Mouse (Mus musculus) CD4-positive, CD25-positive, alpha-beta regulatory T cell, adult 2 months (primary cell): ENCODE measurements around the gene Ddx46.
"Not testable (repeated sequence)": the region's sequence is repeated elsewhere in the genome, so short reads cannot be mapped to it uniquely, and the experiment has no call there.

Source experiments
- DNase-seq: peaks from one replicate; pipeline ENCODE4 v3.0.0-alpha.2; 2012; ENCODE audit warnings: low read depth, low spot score

Ddx46 gene

DNA sequence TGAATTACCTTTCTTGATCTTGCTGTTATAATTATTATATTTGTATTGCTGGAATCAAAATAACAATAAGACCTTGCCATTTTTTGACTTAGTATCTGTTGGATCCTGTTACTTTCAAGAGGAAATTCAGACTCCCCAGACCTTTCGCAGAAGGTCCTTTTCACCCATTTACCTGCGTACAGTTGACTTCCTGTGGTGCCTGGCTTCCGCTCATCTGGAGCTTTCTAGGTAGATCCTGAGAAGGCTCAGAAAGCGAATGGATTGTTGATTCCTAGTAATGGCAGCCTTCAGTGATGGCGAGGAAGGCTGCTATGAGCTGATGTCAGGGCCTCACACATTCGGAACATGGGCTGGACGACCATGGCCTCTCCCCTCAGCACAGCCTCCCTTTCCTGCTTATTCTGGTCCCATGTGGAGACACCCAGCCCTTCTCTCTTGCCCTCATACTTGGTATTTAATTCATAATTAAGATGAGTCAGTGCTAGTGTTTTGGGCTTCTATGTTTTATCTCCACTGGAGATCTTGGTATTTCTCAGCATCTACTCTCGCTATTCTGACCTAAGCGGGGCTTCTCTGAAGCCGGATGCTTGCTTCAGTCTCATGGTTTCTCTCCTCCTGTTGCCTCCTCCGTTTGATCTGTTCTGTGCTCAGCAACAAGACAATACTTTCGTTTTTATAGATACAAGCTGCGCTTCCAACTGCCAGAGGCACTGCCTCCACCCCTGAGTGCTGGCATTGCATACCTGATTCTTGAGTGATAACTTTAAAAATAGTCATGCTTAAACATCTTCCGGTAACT, 1.6 kb downstream of the Ddx46 start:
- peak; percentile 62 for DNase-seq

DNA sequence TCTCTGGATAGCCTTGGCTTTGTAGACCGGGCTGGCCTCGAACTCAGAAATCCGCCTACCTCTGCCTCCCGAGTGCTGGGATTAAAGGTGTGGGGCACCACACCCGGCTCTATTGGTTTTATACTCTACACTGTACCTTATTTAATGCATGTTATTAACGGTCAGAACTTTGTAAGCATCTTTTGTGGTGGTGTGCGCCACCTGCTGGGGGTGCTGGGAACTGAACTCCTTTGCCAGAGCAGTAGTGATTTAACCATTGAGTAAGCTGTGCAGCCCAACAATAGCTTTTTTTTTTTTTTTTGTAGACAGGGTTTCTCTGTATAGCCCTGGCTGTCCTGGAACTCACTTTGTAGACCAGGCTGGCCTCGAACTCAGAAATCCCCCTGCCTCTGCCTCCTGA, 5.7 kb downstream of the Ddx46 start:
- peak; percentile 88 for DNase-seq

DNA sequence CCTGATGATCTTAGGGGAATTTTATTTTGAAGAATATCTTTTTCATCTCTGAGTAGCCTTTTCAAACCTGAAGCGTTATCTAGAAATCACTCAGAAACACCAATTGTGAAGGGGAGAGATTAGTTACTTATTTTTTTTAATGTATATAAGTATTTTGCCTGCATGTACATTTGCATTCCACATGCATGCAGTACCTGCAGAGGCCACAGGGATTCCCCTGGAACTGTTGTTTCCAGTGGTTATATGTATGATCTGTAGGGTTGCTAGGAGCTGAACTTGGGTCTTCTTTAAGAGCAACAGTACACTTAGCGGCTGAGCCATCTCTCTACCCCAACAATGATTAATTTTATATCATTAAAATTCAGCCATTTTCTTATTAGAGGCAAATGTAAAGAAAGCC, 9.7 kb downstream of the Ddx46 start:
- DNase-seq: peak; percentile 71

DNA sequence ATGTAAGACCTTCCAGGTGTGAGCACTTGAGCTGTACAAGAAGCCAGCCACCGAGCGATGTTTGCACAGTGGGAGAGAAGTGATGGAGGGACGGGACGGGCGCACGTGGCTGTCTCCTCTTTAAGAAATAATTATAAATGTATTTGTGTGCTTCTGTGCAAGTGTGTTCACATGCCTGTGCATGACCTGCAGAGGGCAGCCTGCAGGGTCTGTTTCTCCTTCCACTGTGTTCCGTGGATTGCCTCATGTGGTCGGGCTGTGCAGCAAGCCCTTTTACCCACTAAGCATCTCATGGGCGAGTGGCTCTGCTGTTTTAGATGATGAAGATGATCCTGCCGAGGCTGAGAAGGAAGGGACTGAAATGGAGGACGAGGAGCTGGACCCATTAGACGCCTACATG, 15.3 kb downstream of the Ddx46 start:
- peak; percentile 31 for DNase-seq

DNA sequence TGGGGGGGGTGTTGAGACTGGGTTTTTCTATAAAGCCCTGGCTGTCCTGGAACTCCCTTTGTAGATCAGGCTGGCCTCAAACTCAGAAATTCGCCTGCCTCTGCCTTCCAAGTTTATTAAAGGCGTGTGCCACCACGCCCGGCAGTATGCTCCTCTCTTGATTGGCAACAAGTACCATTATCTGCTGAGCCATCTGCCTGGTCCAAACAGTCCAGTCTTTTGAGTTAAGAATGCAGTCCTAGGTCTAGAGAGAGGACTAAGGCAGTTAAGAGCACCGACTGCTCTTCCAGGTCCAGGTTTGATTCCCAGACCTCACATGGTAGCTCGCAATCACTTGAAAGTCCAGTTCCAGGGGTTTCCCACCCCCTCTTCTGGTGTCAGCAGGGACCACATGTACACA, 16.2 kb downstream of the Ddx46 start:
- DNase-seq: no peak

DNA sequence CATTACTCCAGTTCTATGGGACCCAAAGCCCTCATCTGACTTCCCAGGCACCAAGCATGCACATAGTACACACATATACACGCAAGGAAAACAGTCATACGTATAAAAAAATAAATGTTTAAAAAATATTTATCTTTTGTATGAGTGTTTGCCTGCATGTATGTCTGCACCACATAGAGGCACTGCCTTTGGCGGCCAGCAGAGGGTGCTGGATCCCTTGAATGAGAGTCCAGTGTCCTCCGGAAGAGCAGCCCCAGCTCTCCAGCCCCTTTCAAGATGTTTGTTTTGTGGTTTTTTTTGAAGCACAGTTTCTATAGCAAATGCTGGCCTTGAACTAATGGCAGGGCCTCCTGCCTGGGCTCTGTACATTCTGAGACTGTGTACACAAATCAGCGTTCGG, 33.7 kb downstream of the Ddx46 start:
- DNase-seq: peak; percentile 63

DNA sequence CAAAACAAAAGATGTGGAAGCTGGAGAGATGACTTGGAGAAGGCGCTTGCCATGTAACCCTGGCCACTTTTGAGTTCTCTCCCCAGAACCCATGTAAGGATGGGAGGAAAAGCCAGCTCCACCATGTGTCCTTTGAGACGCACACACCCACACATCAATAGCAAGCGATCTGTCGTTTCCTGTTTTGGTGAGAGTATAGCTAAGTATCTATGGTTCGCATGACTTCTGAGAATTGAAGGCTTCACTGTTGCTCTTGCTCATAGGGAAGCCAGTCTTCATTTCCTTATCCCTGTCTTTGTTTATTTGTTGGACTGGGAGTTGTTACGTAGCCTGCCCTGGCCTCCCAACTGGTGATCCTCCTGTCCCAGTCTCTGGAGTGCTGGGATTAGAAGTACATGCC, 37.9 kb downstream of the Ddx46 start:
- DNase-seq: peak; percentile 64

DNA sequence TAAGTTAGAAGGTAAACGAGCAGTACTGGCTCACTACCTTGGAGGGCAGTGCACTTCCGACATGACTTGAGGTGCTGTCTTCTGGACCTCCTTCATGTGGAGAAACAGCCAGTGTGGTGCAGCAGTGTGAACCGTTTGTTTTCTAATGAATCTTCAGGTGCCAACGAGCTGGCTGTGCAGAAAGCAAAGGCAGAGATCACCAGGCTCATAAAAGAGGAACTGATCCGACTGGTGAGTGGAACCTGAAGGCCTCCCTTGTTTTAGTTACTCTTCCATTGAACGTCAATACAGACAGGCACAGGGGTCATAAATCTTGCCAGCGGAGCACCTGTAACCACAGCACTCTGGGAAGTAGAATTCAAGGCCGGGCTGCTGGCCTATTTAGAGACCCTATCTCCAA, 42.5 kb downstream of the Ddx46 start:
- no peak for DNase-seq

DNA sequence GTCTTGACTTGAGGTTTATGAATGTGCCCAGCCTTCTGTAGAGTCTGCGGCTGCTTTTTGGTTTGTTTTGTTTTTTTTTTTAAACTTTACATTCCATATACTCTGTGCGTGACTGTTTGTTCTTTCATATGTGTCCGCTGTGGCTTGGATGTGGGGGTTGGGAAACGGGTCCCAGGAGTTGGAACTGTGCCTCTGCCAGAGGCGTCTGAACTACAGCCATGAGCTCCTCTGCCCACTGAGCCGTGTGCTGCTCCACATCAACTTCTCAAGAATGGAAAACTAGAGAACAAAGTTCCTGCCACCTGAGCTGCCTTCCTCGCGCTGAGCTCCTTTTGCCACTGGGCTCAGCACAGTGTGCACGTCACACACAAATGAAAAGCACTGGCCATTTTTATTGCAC, 47.4 kb downstream of the Ddx46 start:
- DNase-seq: no peak

DNA sequence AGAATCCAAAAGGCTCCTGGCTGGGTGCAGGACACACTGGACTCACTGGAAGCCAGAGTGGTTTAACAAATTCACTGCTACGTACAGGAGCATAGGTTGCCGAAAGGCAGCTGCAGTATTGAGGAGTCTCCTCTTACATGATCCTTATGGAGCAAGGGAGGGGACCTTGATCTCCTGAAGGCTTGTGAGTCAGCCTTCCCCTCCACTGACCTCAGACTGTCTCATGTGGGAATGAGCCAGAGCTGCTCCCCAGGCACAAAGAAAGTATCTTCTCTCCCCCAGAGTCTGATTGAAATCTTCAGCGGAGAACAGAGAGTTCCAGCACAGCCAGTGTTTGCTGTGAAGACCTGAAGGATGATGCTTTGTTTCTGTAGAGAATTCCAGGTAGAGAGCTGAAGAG, 48.8 kb downstream of the Ddx46 start:
- DNase-seq: no peak

DNA sequence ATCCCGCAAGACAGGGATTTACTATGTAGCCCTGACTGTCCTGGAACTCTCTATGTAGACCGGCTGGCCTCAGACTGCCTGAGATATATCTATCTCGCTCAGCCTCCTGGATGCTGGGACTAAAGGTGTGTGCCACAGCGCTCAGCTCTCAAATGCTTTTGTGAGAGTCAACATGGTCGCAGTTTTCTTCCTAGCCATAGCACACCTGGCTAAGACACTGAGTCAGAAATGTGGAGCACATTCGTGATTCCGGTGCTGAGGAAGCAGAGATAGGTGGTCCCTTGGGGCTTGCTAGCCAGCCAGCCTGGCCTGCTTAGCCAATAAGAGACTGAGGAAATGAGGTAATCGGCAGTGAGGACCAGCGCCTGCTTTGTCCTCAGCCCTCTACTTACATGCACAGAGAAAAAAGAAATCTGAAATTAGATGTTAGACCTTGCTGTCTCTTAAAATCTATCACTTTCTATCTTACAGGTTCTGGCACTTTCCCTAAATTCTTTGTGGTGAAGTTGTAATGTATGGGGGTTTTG, 51.3 kb downstream of the Ddx46 start:
- no peak for DNase-seq

DNA sequence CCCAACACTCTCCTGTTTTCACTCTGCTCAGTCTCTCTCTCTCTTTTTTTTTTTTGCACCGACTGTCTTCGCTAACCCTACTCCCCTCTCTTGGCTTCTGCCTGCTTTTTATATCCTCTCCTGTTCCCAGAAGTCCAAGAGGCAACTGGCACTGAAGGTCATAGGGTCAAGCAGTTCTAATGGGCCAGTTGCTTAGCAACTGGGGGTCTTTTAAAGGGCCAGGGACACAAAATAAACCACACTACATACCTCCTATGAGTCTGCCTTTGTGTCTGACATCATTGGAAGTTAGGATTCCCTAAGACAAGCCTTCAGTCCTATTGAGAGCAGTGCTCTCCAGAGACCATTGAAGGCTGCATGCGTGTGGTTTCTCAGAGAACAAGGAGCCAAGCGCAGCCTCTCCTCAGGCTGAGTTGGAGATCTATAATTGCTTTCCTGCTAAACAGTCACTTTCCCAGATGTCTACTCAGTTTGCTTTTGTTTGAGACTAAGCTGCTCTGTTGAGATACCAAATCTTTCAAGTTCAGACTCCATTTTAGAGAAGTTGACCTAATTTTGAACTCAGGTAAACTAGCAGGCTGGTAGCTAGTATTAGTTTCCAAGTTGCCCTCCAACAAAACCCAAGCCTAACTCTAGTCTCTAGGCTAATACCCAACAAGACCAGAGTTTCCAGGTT, 53.2 kb downstream of the Ddx46 start:
- DNase-seq: no peak

DNA sequence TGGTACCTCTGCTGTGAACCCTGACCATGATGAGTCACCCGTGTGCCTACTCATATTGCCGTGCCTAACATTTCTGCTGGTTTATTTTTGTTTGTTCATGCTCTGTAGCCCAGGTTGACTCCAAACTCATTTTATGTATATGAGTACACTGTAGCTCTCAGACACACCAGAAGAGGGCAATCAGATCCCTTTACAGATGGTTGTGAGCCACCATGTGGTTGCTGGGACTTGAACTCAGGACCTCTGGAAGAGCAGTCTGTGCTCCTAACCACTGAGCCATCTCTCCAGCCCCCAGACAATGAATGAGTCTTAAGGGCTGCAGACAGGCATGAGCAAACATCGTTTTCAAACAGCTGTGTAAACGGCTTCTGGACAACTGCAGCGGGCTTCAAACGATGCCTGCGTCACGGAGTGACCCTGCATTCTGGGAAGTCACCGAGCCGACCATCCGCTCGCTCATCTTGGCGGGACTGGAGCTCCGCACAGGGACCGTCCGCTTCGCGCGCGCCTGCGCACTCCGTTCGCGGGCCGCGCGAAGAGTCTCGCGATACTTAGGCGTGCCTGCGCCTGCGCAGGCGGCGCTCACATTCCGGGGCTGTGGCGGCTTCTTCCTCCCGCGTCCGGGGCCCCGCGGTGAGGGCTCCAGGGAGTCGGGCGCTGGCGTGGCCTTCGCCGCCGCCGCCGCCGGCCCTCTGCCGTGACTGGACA, 57.9 kb downstream of the Ddx46 start, which contains the start of gene B230219D22Rik:
B230219D22Rik (plus strand) TSS at position 590 of the 708 bp plus-strand sequence.
- peak; percentile 95 for DNase-seq

DNA sequence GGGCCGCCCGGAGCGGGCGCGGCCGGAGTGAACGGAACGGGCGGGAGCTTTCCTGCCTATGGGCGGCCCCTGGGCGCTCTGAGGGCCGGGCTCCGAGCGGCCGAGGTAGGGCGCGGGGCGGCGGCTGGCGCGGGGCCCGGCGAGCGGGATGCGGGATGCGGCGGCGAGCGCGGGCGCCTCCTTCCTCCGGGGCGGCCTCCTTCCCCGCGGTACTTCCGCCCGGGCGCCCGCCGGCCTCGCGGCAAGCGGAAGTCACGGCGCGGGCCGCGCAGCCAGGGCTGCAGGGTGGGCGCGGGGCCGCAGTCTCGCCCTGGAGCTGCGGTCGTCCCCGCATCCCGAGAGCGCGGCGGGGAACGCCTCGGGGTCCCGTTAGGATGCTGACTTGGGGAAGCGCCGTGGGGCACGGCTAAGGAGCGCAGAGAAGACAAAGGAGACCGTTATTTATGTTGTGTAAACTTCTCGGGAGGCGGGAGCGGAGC, 58.5 kb downstream of the Ddx46 start:
- peak; percentile 72 for DNase-seq

DNA sequence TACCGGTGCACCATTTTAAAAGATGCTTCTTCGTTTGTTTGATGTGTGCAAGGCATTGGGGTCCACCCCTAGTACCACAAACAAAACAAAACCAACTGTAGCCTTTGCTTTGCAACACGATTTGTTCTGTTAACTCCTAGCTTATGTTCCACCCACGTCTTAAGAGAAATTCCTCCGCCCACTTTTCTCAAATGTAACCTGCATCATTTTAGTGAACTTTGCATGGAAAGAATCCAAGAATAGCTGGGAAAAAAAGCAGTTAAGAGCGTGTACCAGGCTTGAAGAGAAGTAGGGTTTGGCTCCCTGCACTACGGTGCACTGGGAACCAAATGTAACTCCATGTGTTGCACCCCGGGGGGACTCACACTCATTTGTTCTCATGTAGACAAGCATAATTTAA, 59.3 kb downstream of the Ddx46 start:
- DNase-seq: no peak

DNA sequence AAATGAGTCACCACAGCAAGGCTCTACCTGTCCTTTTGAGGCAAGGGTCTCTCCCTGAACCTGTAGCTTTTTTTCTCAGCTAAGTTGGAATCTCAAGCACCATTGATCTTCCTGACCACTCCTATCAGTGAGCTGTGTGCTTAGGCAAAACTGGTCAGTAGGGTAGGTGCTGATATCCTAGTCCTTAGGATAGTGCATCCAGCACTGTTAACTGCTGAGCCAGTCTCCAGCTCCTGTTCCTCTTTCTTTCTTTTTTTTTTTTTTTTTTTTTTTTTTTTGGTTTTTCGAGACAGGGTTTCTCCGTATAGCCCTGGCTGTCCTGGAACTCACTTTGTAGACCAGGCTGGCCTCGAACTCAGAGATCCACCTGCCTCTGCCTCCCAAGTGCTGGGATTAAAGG, 61.2 kb downstream of the Ddx46 start:
- not testable (repeated sequence) for DNase-seq

DNA sequence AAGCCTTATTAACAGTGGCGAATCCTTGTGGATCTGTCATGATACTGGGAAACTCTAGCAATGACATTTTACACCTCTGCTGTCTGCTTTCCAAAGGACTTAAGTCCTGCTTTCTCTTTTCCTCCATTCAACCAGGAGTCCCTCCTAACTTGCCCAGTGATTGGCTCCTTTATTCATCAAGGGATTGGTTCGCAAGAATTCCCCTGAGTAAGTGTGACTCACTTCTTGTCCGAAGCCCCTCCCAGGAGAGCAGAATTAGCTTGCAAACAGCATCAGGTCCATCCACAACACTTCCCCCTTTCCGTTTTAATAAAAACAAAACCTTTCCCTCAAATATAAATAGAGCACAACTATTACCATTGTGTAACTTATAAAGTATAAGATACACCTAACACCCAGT, 69.5 kb downstream of the Ddx46 start:
- DNase-seq: no peak

DNA sequence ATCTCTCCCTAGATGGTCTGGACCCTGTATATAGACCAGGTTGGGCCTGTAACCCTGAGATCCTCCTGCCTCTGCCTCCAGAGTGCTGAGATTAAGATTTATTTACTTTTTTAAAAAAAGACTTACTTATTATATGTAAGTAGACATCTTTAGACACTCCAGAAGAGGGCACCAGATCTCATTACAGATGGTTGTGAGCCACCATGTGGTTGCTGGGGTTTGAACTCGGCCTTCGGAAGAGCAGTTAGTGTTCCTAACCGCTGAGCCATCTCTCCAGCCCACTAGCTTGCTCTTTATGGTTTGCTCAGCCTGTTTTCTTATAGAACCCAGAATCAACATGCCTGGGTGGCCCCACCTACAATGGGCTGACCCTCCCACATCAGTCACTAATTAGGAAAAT, 78.0 kb downstream of the Ddx46 start:
- no peak for DNase-seq

DNA sequence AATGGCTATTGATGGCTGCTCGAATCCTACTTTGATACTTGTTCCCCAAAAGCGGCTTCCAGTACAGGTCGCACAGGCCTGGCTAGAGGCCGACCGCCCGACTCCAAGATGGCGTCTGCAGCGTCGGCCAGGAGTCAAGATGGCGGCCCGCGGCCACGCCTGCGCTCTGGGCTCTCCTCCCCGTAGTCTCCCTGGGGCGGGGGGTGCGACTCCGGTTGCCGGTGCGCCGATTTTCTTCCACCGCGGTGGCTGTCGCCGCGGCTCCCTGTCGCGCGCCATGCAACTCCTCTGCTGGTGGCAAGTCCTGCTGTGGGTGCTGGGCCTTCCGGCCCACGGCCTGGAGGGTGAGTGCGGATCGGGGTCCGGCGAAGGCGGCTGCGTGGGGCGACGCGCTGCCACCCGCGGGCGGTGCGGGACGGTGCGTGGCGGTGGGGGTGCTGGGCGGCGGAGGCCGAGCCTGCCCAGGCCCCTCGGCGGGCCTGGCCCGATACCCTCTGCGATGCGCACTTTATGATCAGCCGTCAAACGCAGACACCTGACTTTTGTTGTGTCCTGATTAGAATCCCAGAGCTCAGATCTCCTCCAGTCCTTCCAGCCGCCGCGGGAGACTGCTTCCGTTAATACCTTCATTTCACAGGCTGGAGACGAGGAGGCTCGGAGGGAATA, 79.8 kb downstream of the Ddx46 start, which contains the start of gene Txndc15:
Txndc15 (plus strand) TSS at position 150 of the 666 bp plus-strand sequence.
- peak; percentile 89 for DNase-seq

DNA sequence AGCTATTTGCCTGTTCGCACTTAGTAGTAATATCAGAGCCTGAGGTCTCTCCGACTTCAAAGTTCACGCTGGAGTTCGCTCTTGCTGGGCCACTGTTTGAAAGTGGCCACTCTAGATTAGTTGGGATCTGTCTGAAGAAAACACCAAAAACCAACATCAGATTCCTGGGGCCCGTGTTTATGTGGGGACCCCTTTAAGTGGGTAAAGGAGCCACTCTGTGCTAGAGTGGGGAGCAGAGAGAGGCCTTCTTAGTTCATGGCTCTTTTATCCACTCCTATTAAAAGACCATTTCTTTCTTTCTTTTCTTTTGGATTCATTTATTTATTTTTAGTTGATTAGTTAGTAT, 80.3 kb downstream of the Ddx46 start:
- DNase-seq: no peak

DNA sequence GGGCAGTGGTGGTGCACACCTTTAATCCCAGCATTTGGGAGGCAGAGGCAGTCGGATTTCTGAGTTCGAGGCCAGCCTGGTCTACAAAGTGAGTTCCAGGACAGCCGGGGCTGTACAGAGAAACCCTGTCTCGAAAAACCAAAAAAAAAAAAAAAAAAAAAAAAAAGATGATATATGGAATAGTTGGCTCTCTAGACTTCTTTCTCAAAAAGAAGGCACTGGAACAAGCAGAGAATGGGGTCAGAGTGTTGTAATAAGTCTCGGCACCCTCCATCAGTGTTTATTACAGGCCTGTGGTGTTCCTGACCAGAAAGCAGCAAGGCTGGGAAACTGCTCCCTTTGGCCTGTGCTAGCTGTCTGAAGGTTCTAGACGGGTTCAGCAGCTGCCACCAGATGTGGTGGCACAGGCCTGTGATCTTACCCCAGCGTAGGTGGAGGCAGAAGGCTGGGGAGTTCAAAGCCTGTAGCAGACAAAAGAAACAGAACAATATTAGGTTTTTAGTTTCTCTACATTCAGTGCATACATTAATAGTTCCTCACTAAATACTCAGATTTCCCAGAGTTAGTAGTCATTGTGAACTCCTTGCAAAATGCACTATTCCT, 81.2 kb downstream of the Ddx46 start:
- peak; percentile 40 for DNase-seq
